Mouse (Mus musculus): ENCODE data around the gene Ngb. TPM values are rescaled to one million over a fixed set of nuclear protein-coding genes. Genes with fewer than 3 reads are reported as not detected.

Gene Ngb
- 1.1 TPM for total RNA-seq (2023)

DNA sequence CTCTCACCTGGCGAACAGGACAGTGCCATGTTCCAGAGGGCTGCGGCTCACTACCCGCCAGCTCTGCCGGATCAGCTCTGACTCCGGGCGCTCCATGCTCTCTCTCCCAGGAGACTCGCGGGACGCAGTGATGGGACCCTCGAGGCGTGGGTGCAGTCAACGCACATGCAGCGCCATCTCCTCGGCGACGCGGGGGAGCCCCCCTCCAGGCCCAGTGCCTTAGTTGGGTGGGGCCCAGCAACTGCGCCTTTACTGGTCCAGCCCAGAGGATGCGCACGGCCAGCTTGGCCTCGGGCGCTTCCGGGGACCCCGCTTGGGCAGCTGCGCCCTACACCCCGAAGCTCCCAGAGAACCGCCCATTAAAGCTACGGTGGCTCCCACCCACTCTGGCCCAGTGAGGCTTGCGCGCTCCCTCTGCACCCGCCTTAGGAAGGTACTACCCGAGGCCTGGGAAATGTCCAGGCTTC is at the start of gene Ngb:
TSS of gene Ngb (minus strand) at position 375 of the 467 bp plus-strand sequence.

DNA sequence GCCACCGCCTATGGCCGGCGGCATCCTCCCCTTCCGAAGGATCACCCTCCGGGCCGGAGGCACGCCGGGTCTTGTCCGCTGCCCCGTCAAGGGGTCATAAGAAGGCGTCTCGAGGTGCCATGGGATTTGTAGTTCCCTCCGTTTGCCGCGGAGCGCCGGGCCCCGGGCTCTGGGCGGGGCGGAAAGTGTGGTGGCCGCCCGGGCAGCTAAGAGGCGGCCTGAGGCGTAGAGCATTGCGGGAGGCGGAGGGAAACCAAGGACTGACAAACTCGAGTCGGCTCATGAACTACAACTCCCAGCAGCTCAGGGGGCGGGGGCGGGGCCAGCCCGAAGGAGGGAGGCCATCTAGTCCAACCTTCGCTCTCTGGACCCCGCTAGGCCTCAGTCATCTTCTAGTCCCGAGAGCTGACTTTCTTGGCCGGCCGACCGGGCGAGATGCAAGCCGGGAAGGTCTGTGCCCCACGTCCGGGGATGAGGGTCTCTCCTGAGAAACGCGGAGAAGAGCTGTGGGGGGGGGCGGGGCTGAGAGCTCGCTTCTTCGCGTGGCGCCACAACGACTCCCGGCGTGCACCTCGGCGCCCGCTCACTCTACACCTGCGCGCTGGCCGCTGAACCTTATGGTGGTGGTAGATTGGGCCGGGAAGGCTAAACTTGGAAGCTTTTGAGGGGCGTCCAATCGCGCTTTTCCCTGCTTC is 45.2 kb upstream of the Ngb start, which contains the start of gene Pomt2:
TSS of gene Pomt2 (minus strand) at position 574 of the 695 bp plus-strand sequence.

DNA sequence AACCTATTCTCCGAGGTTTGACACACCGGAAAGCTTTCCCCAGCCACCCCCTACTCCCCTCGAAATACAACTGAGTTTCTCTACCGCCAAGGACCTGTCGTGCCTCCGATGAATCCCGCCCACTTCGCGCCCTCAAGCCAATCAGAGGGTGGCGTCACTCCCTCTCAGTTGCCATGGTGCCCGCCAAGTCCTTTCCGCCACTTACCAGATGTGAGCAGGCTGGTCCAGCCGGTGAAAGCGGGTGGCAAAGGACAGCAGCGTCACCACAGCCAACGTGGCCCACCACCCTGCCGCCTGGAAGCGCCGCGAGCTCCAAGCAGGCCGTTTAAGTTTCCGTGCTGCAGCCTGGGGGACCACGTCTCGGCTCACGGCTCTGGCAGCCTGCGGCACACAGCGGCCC is 44.6 kb upstream of the Ngb start, which contains the start of gene Gstz1:
TSS of gene Gstz1 (plus strand) at position 200 of the 400 bp plus-strand sequence.

Other genes with a start within 250 kb of the Ngb start
- 76.4 TPM for gene Irf2bpl, start 217.7 kb downstream of the Ngb start, total RNA-seq (2023)
- 26.8 TPM for gene Cipc, start 155.5 kb downstream of the Ngb start, total RNA-seq (2023)
- not detected for gene Zdhhc22, start 112.1 kb downstream of the Ngb start, total RNA-seq (2023)
- not detected for gene Tmem63c, start 81.2 kb downstream of the Ngb start, total RNA-seq (2023)
- 10.5 TPM for gene Gstz1, start 44.6 kb upstream of the Ngb start, total RNA-seq (2023)
- gene Pomt2, start 45.4 kb upstream of the Ngb start, total RNA-seq (2023): 4.4 TPM
- gene Samd15, start 97.2 kb upstream of the Ngb start, total RNA-seq (2023): 1.3 TPM
- gene Tmed8, start 97.9 kb upstream of the Ngb start, total RNA-seq (2023): 13.3 TPM
- gene Noxred1, start 136.2 kb upstream of the Ngb start, total RNA-seq (2023): 0.62 TPM
- 21.7 TPM for gene Vipas39, start 163.7 kb upstream of the Ngb start, total RNA-seq (2023)
- 87.6 TPM for gene Ahsa1, start 163.9 kb upstream of the Ngb start, total RNA-seq (2023)
- gene Ism2, start 197.2 kb upstream of the Ngb start, total RNA-seq (2023): not detected